Mouse (Mus musculus) neural tube, embryonic 12.5 days (tissue): Measurements from ENCODE around the gene Pbx1. TPM values are rescaled to one million over a fixed set of nuclear protein-coding genes. Genes with fewer than 3 reads are reported as not detected.

Experiments
- ATAC-seq: fragments of 200-750 bp; cut with Nextera tagmentation; 2 replicates; pipeline ENCODE4 v1.8.0; 2017; ENCODE audit warnings: low read depth, mild to moderate bottlenecking, moderate TSS enrichment, moderate library complexity; ENCODE audit not compliant: low FRiP score
- H3K27ac ChIP-seq: fragments of 300-500 bp; sonication (generic); 2 replicates; pipeline ENCODE4 v1.5.1; 2016
- H3K27me3 ChIP-seq: fragments of 300-500 bp; sonication (generic); replicated peaks from 2 replicates; pipeline ENCODE4 v1.6.1; 2016; ENCODE audit warnings: mild to moderate bottlenecking
- H3K36me3 ChIP-seq: fragments of 300-500 bp; sonication (generic); 2 replicates; pipeline ENCODE4 v1.6.1; 2016; ENCODE audit warnings: mild to moderate bottlenecking
- H3K4me1 ChIP-seq: fragments of 300-500 bp; sonication (generic); 2 replicates; pipeline ENCODE4 v1.6.1; 2016
- H3K4me2 ChIP-seq: fragments of 300-500 bp; sonication (generic); replicated peaks from 2 replicates; pipeline ENCODE4 v1.6.1; 2016; ENCODE audit warnings: mild to moderate bottlenecking
- H3K4me3 ChIP-seq: fragments of 300-500 bp; sonication (generic); 2 replicates; pipeline ENCODE4 v1.5.1; 2016
- H3K9ac ChIP-seq: fragments of 300-500 bp; sonication (generic); 2 replicates; pipeline ENCODE4 v1.6.1; 2016; ENCODE audit warnings: mild to moderate bottlenecking
- H3K9me3 ChIP-seq: fragments of 300-500 bp; sonication (generic); 2 replicates; pipeline ENCODE4 v1.6.1; 2016; ENCODE audit warnings: mild to moderate bottlenecking
- WGBS: fragments of 180-500 bp; shearing (Covaris S2); methylation state at CpG from one replicate; pipeline ENCODE4 v1.1.7; 2016; 5-methylcytosine and 5-hydroxymethylcytosine counted together
- polyA plus RNA-seq: library from polyadenylated mRNA; unstranded; fragments of >200 nt; fragmentation: Nextera tagmentation; extraction: Ambion mirVana; gene quantifications from 2 replicates; pipeline ENCODE4 v1.2.1, GENCODE M21; 2016

The Pbx1 gene
- polyA plus RNA-seq, 1 experiment from 2014 or later = 43.9 TPM

DNA sequence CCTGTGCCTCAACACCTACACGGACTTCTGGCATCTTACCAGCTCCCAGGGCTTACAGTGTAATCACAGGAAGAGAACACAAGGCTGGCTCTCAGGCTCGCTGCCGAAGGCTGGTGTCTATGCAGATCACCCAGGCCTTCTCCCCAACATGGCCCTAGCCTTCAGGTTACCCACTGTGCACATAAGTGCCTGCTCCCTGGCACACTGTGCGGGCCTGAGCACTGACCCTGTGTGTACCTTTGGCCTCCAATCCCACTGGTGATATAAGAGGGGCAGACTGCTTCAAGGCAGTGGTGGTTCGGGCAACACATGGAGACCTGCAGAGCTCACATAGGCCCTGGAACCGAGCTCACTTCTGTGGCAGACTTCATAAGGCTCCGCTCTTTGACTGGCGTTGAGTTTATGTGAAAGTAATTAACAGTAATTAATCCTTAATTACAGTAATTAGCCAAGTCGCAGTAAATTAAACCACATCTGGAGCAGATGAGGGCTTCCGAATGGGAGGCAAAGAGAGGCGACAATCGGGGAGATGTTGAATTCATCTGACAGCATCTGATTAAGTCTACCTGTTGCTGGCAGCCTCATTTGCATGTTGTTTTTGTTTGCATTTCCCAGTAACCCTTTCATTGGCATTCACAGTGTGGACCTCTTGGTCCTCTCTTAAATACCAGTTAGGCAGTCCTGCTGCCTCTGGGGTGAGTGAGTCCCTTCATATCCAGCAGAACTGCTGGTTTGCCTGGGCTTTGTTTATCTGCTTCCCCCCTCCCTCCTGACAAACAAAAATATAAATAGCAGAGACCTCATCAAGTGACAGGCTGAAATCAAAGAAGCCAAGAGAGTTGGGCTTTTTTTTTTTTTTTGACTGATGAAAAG lies 163.1 kb downstream of the Pbx1 start:
- H3K4me2 ChIP-seq = no peak overlapping the region
- H3K36me3 ChIP-seq = no peaks in the 10 kb centered on the region
- H3K27me3 ChIP-seq = no peaks in the 10 kb centered on the region
- 65% methylated on average over 12 of the region's 12 CpGs for WGBS
- no peak overlapping the region for H3K27ac ChIP-seq
- H3K9me3 ChIP-seq = no peaks in the 10 kb centered on the region
- peaks cover 29% of the 10 kb centered on the region for H3K4me1 ChIP-seq
- H3K9ac ChIP-seq = no peak overlapping the region
- 0 out of 2 replicates have a peak, but pooled peaks have one; percentile 9 for ATAC-seq
- H3K4me3 ChIP-seq = no peak overlapping the region

DNA sequence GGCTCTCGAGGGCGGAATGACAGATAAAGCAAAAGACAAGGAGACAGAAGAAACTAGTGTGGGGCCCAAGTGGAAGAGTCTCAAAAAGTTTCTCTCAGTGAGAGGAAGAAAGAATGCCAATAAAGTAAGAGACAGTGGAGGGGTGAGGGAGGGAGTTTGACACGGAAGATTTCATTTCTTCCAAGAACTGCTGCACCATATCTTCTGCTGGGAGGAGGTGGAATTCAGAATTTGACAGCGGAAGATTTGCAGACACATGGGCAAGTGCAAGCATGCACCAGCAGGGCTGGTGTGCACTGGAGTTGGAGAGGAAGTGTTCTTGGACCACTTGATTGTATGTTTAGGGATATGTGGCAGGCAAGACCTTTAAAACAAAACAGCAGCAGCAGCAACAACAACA lies 163.8 kb downstream of the Pbx1 start:
- Histone ChIP-seq H3K4me1 (peaks cover 29% of the 10 kb centered on the region), H3K27ac (no peak overlapping the region), H3K4me3 (no peak overlapping the region), H3K4me2 (no peak overlapping the region), H3K9ac (no peak overlapping the region), H3K36me3 (no peaks in the 10 kb centered on the region), H3K27me3 (no peaks in the 10 kb centered on the region), H3K9me3 (no peaks in the 10 kb centered on the region)
- ATAC-seq = no peak
- 89% methylated on average over 4 of the region's 4 CpGs for WGBS

DNA sequence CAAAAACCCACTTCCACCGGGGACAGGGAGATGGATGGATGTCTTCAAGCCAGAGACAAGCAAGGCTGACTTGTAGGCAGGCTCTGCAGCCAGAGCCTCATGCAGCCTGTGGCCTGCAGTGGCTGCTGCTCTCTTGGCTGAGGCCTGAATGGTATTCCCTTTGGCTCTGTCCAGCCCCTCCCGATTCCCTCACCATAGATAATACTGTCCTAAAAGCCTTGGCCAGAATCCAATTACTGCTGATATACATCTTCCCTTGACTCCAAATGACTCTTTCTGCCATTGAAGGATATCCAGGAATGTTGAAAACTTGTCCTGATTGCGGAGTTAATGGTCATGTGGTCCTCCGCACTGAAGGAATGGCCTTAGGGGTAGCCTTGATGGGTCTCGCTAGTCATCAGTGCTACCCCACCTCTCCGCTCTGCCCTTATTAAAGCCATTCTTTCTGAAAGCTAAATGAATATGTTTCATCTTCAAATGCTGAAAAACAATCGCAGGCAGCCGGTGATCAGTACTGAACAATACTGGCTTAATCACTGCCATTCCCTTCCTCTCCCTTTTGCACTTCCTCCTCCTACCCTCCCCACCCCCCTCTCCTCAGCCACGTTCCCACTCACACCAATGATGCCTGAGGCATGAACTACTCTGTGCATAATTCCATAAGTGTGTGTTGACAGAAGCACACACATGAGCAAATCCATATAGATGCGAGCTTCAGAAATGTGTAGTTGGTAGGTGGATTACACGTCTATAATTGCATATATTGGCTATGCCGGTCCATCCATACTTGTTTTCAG lies 166.3 kb downstream of the Pbx1 start:
- Histone ChIP-seq H3K9ac (no peak overlapping the region), H3K4me3 (no peak overlapping the region), H3K27ac (no peak overlapping the region), H3K4me1 (peaks cover 29% of the 10 kb centered on the region), H3K27me3 (no peaks in the 10 kb centered on the region), H3K9me3 (no peaks in the 10 kb centered on the region), H3K36me3 (no peaks in the 10 kb centered on the region), H3K4me2 (no peak overlapping the region; the same call in 1 of the 2 replicates)
- 72% methylated on average over 12 of the region's 12 CpGs for WGBS
- ATAC-seq = no peak; the same call in 1 of the 2 replicates

DNA sequence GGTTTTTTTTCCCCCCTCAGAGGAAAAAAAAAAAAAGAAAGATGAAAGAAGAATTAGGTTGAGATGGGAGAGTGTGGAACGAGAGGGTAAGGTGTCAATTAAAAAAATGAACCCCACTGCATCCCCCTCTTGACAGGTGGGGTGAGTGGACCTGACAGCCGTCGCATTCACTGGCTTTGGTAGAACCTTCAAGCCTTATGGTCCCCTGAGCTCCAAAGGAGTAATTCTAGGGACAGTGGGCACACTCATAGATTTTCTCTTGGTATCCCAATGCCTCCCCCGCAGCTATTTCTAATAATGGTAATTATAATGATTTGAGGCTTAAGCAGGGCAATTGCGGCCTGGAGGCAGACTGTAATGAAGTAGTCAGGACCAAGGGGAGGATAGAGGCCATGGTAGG lies 167.0 kb downstream of the Pbx1 start:
- no peaks in the 10 kb centered on the region for H3K9me3 ChIP-seq
- 84% methylated on average over 5 of the region's 5 CpGs for WGBS
- ATAC-seq = no peak
- no peak overlapping the region for H3K4me3 ChIP-seq
- H3K4me1 ChIP-seq = peaks cover 31% of the 10 kb centered on the region
- no peaks in the 10 kb centered on the region for H3K36me3 ChIP-seq
- no peaks in the 10 kb centered on the region for H3K27me3 ChIP-seq
- H3K4me2 ChIP-seq = no peak overlapping the region
- no peak overlapping the region for H3K27ac ChIP-seq
- no peak overlapping the region for H3K9ac ChIP-seq

DNA sequence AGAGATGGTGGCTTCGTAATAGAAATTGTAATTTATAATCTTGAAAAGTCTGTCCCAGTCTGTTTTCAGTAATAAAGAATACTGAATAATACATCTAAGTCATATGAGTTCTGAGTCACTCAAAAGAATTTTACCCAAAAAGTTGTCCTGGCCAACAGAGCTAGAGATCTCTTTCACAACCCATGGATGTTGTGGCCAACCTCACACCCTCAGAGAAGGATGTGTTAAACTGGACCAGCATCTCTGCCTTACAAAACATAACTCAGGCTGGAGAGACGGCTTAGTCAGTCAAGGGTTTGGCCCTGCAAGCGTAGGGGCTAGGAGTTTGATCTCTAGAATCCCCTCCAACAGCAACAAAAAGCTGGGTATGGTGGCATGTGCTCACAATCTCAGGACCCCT lies 171.7 kb downstream of the Pbx1 start:
- no peak for ATAC-seq
- Histone ChIP-seq H3K4me1 (peaks cover 27% of the 10 kb centered on the region), H3K4me2 (no peak overlapping the region), H3K36me3 (no peaks in the 10 kb centered on the region), H3K9ac (no peak overlapping the region), H3K27me3 (no peaks in the 10 kb centered on the region), H3K9me3 (no peaks in the 10 kb centered on the region), H3K27ac (no peak overlapping the region), H3K4me3 (no peak overlapping the region)
- WGBS = 82% methylated on average over 3 of the region's 3 CpGs

DNA sequence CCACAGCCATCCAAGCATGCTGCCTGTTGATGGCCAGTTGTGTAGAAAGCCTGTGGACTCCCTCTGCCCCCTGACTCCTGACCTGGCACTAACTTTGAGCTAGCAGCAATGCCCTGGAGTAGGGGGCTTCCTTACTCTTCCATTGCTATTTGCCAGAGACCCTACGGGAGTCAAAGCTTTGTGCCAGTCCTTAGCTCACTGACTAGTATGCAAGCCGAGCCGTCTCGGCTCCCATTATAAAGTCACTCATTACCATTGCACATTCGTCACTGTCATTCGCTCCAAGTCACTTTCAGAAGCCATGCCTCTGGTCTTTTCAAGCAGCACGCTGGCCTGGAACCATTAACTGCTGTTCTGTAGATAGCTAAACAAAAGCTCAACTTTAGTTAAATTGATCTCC lies 173.2 kb downstream of the Pbx1 start:
- 20% methylated on average over 7 of the region's 7 CpGs for WGBS
- H3K27me3 ChIP-seq = no peaks in the 10 kb centered on the region
- no peaks in the 10 kb centered on the region for H3K36me3 ChIP-seq
- H3K9ac ChIP-seq = no peak overlapping the region
- H3K9me3 ChIP-seq = no peaks in the 10 kb centered on the region
- no peak overlapping the region for H3K27ac ChIP-seq
- H3K4me1 ChIP-seq = peaks cover 17% of the 10 kb centered on the region
- H3K4me2 ChIP-seq = no peak overlapping the region
- H3K4me3 ChIP-seq = no peak overlapping the region
- ATAC-seq = no peak

DNA sequence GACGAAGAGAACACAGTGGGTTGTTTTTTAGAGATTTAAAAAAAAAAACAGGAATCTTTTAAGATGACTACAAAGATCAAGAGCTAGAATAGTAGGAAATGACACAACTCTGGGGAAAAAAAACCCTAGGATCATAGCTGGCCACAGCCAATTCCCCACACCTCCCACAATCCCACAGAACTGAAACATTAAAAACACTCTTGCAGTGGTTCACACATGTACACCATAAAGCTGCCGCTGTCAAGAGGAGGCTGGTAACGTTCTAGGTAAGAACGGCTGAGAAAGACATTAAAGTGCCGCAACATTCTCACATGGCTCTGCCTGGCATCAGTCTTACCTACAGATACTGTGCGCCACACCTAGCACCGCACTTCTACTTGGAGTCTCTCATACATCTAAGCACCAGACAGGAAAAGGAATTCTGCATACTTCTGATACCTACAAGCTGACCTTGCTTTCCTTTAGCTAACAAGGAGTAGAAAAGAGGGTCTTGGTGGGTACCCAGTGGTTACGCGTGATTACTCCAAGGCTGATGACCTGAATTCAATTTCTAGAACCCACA lies 176.6 kb downstream of the Pbx1 start:
- Histone ChIP-seq H3K36me3 (no peaks in the 10 kb centered on the region), H3K4me1 (peaks cover 17% of the 10 kb centered on the region), H3K4me2 (no peak overlapping the region), H3K4me3 (no peak overlapping the region), H3K27me3 (no peaks in the 10 kb centered on the region), H3K9me3 (no peaks in the 10 kb centered on the region), H3K27ac (no peak overlapping the region), H3K9ac (no peak overlapping the region)
- 97% methylated on average over 9 of the region's 9 CpGs for WGBS
- no peak for ATAC-seq

DNA sequence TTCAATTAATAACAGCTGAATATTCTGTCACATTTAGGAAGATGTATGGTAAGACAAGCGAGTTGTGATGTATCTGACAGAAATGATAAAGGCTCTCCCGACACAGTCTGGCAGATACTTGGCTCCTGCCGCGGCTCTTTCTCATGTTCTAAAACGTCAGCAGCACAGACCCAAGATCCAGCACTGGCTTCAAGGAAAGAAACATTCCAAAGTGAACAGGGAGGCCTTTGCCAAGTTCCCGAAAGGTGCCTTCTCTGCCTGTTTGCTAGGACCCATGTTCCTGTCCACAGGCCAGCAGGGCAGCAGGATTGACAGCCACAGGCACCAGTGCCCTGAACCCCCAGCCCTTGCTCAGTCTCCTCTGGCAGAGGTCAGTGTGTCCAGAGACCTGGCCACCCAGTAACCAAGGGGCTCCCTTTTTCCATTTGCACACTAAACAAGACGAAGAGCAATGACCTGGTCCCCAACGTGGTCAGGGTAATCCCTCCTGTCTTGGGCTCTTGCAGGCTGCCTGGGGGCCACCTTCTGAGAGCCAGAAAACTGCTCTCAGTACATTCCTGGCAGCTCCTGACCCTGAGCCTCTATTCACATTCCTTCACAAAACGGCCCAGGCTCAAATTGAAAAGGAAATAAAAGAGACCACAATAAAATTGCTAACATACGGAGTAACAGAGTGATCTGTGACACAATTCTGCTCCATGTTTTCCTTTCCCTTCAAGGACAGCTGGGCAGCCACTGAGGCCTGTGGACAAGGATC lies 184.9 kb downstream of the Pbx1 start:
- 54% methylated on average over 10 of the region's 10 CpGs for WGBS
- Histone ChIP-seq H3K9ac (no peak overlapping the region), H3K36me3 (no peaks in the 10 kb centered on the region), H3K27me3 (no peaks in the 10 kb centered on the region), H3K4me3 (no peak overlapping the region), H3K4me2 (no peak overlapping the region), H3K27ac (no peak overlapping the region), H3K9me3 (no peaks in the 10 kb centered on the region), H3K4me1 (peaks cover 51% of the 10 kb centered on the region)
- no peak for ATAC-seq

DNA sequence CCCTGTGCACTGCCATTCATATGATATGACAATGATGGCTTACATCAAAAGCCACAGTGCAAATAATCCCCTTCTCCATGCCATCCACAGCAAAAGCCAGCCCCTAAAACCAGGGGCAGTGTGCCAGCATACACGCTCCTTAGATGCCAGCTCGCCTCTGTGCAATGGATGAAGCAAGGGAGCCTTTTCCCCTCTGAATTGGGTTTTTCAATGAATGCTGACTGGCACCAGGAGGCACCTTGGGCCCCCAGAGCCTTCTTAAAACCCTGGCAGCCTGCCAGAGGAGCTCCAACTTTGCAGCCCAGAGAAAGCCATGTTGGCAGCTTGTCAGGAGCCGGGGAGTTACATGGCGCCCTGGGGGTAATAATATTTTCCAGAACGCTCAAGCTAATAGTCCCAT lies 186.5 kb downstream of the Pbx1 start:
- H3K9me3 ChIP-seq = no peaks in the 10 kb centered on the region
- H3K4me3 ChIP-seq = no peak overlapping the region
- H3K4me2 ChIP-seq = no peak overlapping the region
- peaks cover 67% of the 10 kb centered on the region for H3K4me1 ChIP-seq
- H3K27me3 ChIP-seq = no peaks in the 10 kb centered on the region
- peak; percentile 45; the same call in 1 of the 2 replicates for ATAC-seq
- H3K27ac ChIP-seq = no peak overlapping the region
- 44% methylated on average over 5 of the region's 5 CpGs for WGBS
- no peaks in the 10 kb centered on the region for H3K36me3 ChIP-seq
- H3K9ac ChIP-seq = no peak overlapping the region

DNA sequence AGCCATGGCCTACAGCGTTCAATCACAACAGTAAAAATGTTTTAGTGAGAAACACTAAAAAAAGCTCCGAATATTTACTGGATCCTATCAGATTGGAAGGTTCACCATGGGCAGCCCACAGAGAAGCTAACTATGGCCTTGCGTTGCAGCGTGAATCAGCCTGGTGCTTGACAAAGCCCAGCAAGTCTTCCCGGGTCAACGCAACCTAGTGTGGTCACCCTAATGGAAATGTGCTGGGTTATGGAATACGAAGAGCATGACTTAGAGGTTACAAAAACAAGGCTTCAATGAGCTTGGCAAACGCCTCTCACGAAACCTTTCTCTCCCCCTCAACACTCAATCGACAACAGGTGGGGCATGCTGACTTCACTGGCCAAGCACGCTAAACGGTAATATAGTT lies 188.3 kb downstream of the Pbx1 start:
- Histone ChIP-seq H3K36me3 (no peaks in the 10 kb centered on the region), H3K27ac (no peak overlapping the region), H3K27me3 (no peaks in the 10 kb centered on the region), H3K4me2 (no peak overlapping the region), H3K4me3 (no peak overlapping the region), H3K4me1 (peaks cover 69% of the 10 kb centered on the region), H3K9me3 (no peaks in the 10 kb centered on the region), H3K9ac (no peak overlapping the region)
- ATAC-seq = no peak
- 85% methylated on average over 12 of the region's 12 CpGs for WGBS

DNA sequence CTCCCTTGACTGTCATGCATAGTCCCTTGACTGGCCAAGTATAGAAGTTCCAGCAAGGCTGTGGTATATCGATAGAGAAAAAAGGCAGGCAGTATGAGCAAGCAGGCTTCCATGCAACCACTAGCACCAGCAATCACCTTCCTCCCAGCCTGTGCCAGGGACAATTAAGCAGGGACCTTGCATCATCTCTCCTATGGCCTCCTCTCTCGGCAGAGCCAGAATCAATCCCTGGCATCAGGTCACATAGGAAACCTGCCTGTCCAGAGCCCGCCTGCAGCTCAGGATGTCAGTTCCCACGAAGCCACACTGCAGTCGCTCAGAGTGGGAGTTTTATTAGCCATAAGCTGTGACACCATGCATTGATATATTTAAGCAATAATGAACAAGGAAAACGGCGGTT lies 189.0 kb downstream of the Pbx1 start:
- H3K27me3 ChIP-seq = no peaks in the 10 kb centered on the region
- no peak overlapping the region for H3K4me3 ChIP-seq
- 73% methylated on average over 7 of the region's 7 CpGs for WGBS
- H3K9ac ChIP-seq = no peak overlapping the region
- H3K27ac ChIP-seq = no peak overlapping the region
- no peaks in the 10 kb centered on the region for H3K36me3 ChIP-seq
- peaks cover 68% of the 10 kb centered on the region for H3K4me1 ChIP-seq
- H3K4me2 ChIP-seq = no peak overlapping the region
- no peak for ATAC-seq
- H3K9me3 ChIP-seq = no peaks in the 10 kb centered on the region

DNA sequence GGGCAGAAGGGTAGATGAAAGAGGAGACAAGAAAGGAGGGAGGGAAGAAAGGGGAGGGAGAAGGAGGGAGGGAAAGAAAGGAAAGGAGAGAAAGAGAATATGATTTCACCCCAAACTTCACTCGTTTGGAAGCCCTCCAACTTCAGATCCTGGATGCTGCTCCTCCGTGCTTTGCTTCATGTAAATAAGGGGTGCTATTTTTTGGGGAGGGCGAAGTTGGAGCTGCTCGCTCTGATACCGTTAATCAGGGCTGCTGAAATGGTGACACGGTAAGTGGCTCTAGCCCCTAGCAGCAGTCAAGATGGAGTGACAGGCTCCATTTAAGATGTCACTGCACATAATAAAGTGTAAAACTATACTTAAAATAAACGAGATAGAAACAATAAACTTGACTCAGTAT lies 190.8 kb downstream of the Pbx1 start:
- H3K27ac ChIP-seq = no peak overlapping the region
- 27% methylated on average over 7 of the region's 7 CpGs for WGBS
- H3K9ac ChIP-seq = no peak overlapping the region
- H3K4me2 ChIP-seq = peak overlapping the region; percentile 18; the same call in 1 of the 2 replicates
- no peak overlapping the region for H3K4me3 ChIP-seq
- ATAC-seq = no peak
- H3K9me3 ChIP-seq = no peaks in the 10 kb centered on the region
- no peaks in the 10 kb centered on the region for H3K27me3 ChIP-seq
- no peaks in the 10 kb centered on the region for H3K36me3 ChIP-seq
- peaks cover 58% of the 10 kb centered on the region for H3K4me1 ChIP-seq
